Mouse (Mus musculus) adrenal gland, postnatal 14 days (tissue): ENCODE measurements around the gene Wfdc15b. TPM values are rescaled to one million over a fixed set of nuclear protein-coding genes. Genes with fewer than 3 reads are reported as not detected.
A peak's percentile ranks its signal among the peaks of the same experiment; 100 is the strongest.

Source experiments
- DNase-seq: peaks from one replicate; pipeline ENCODE4 v3.0.0; 2021; ENCODE audit warnings: mixed read lengths
- total RNA-seq: library from RNA; stranded (reverse); gene quantifications from 2 replicates; pipeline ENCODE4 v1.2.3, GENCODE M21; 2021

The Wfdc15b gene
- total RNA-seq, 1 experiment from 2014 or later: not detected

DNA sequence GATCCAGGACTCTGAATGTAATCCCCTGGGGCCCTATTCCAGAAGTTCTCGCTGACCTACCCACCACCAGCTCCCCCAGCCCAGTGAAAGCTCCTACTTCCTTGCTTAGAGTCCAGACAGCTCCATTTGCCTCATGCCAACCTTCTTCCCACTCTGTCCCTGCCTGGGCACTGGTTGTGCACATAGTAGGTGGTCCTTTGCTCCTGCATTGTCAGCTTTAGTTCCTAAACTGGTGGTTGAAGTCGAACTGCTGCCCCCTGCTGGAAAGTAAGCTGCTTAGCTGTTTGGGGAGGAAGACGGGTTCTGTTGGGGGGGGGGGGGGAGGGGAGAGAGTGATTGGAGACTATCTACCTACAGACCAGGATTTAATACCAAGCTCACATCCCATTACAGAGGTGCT is 41.3 kb downstream of the Wfdc15b start:
- DNase-seq: peak; percentile 66

DNA sequence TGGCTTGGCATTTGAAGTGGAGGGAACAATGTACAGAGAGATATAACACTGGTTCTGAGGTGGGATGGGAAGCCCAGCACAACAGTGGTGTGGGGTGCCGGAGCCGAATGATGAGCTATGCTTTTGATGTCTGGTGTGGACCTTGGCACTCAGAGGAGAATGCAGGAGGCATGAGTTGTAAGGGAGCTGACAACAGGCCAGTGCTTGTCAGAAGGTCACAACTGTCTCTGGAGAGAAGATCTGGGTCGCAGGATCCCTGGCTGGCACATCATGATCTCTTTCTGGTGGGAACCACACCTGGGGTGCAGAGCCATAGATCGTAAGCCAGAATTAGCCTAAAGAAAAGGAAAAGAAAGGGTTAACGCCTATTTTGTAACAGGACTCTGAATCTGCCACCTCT is 43.6 kb downstream of the Wfdc15b start:
- peak; percentile 44 for DNase-seq

DNA sequence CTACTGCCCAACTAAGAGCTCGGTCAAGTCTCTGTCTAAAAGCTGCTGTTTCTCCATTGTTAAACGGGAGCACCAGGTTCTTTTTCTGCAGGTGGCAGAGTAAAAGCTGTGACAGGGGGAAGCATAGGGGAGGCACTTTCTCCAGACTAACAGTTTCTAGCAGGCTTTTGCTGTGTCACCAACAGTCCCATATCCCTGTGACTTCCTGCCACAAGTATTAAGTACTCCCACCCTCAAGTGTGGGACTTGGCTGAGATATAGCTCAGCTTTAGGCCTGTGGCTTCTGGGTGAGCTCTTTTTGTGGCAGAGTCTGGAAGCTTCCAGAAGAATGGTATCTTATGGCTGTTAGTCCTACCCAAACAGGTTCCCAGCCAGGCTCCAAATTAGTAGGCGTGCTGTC is 45.6 kb downstream of the Wfdc15b start:
- DNase-seq: no peak

DNA sequence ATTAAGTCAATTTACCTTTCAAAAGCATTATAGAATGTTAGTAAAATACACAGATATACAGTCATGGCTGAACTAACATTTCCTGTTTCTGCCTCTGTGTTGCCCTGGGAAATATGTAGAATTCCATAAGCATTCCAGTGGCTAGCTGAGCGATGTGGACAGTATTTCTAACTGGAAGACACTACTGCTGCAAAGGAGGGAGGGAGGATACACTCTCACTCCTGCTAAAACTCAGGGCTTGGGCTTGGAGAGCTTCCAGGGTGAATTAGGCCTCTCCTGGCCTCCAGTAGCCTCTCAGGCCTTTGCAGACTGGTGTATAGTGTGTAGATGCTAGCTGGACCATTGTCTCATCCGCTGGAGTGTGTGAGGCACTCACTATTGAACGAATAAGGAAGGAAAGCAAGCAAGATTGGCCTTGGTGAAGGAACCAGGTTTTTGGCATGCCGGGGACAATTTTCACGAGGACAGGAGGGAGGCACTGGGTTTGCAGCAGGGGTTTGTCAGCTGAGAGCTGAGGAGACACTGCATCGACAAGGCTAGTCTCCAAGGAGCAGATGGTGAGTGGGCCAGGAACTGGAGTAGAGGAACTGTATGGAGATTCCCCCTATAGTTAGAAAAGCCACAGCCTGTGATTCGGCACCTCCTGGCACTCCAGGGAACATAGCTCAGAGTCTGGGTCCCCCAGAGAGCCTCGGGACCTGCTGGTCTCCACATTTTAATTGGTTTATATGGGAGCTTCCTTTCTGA is 46.6 kb downstream of the Wfdc15b start:
- no peak for DNase-seq

DNA sequence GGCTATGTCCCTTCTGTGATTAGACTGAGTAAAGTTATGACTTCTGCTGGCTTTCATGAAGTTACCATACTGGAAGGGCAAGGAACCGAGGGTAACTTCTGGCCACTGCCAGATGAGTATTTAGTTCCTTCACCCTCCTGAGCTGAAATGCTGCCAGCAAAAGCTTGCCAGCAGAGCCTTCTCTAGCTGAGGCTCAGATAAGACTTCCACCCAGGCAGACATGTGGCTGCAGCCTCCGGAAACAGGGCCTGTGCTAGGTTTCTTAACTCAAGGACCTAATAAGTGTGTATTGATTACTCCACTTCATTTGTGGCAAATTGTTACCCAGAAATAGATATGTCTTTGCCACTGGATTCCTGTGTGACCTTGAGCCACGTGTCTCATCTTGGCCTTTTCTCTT is 48.1 kb downstream of the Wfdc15b start:
- DNase-seq: peak; percentile 37

DNA sequence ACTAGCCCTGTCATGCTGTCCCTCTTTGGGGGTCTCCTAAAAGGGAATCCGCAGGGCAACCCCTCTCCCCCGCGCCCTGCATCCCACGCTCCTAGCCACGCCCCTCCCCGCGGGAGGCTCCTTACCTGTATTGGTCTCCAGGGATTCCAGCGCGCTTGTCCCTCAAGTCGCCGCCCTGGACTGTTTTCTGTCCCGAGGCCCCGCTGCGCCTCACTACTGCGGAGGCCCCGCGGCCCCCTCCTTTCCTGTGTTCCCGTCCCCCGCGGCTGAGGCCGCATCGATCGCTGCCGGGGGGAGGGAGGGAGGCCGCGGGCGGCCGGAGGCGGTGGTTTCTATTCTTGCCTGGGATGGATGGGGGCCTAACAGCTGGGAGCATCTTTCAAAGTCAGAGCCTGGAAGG is 50.6 kb downstream of the Wfdc15b start, which contains the start of gene Kcns1:
Kcns1 (minus strand) TSS at position 212 of the 400 bp plus-strand sequence.
- DNase-seq: peak; percentile 13

DNA sequence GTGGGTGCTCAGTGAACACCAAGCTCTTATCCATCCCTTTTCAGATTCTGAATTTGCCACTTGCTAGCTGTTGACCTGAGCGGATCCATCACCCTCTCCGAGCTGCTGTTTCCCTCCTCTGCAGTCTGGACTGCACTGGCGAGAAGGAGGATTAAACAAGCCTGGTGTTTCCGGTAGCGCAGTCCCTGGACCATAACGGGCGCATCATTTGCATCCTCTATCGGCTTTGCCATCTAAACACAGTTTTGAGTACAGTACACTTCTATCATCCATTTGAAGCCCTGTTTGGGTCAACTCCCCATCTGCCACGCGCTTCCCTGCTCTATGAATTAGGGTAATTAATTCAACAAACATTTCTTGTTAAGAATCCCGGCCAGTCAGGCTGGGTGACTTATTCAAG is 51.1 kb downstream of the Wfdc15b start:
- DNase-seq: no peak

DNA sequence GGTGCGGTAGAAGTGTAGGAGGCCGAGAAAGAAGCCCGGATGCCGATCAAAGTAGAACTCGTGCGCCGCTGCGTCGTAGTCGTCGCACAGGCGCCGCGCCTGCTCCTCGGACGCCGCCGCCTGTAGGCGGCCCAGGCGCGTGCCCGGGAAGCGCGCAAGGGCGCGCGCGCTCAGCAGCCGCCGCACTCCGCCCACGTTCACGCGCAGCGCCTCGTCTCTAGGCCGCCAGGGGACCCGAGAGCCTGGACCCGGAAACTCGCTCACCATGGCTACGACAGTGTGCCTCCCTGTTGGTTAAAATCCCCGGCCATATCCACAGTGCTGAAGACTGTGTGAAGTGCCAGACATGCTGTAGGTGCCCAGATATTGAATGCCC is 52.9 kb downstream of the Wfdc15b start:
- peak; percentile 11 for DNase-seq

DNA sequence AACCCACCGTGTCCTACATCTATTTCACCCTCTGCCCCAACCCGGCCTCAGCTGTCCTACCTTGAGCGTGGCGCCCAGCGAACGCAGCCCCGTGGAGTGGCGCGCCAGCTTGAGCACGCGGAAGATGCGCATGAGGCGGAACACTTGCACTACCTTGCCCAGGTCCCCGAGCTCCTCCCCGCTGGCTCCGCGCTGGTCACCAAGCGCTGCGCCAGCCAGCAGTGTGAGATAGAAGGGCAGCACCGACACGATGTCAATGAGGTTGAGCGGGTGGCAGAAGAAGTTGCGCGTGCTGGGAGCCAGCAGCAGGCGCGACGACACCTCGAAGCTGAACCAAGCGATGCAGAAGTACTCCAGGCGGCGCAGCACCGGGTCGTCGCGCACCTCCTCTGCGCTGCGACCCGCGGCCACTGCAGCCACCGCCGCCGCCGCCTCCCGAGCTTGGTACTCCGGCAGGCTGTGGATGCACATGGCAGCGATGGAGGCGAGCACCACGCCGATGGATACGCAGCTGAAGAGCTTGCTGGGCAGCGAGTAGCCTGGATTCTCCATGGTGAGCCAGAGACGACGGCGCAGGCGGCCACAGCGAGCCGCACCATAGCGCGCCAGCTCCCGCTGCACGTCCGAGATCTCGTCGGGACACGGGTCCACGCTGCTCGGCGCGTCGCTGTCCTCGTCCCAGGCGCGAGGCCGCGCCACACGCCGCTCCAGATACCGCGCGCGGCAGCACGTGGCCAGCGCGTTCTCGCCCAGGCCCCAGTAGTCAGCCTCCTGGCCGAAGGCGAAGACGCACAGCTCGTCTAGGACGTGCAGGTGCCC is 53.5 kb downstream of the Wfdc15b start:
- peak; percentile 10 for DNase-seq

DNA sequence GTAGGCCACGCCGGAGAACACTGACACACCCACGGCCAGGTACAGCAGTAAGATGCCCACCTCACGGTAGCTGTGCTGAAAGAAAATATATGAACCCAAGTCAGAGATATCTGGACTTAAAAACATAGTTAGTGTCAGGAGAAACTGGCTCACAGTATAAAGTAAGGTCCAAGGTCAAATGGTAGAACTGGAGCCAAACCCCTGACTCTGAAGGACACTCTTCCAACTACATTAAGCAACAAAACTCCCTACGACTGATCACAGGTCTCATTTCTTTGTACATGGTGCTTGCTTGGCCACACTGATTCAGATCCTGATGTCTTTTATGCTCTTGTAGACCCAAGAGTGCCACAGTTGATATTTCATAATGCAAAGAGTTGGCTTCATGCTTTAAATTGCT is 56.5 kb downstream of the Wfdc15b start:
- peak; percentile 45 for DNase-seq

Other genes with a start within 250 kb of the Wfdc15b start
- gene Ywhab, start 226.7 kb downstream of the Wfdc15b start, total RNA-seq: 244 and 254 TPM in 2 replicates
- gene Pabpc1l, start 196.2 kb downstream of the Wfdc15b start, total RNA-seq: 1.0 and 2.9 TPM in 2 replicates
- gene Stk4, start 151.3 kb downstream of the Wfdc15b start, total RNA-seq: 28.6 and 36.1 TPM in 2 replicates
- gene Tomm34, start 150.5 kb downstream of the Wfdc15b start, total RNA-seq: 28.9 and 32.2 TPM in 2 replicates
- not detected in 2 replicates for gene Kcns1, start 50.5 kb downstream of the Wfdc15b start, total RNA-seq
- gene Wfdc5, start 38.9 kb downstream of the Wfdc15b start, total RNA-seq: not detected in 2 replicates
- 1.1 TPM in 1 of 2 replicates, not detected in the other for gene Wfdc12, start 31.1 kb downstream of the Wfdc15b start, total RNA-seq
- not detected in 2 replicates for gene Wfdc15a, start 21.5 kb downstream of the Wfdc15b start, total RNA-seq
- not detected in 2 replicates for gene Svs2, start 16.8 kb upstream of the Wfdc15b start, total RNA-seq
- not detected in 2 replicates for gene Svs3b, start 35.0 kb upstream of the Wfdc15b start, total RNA-seq
- gene Svs4, start 56.8 kb upstream of the Wfdc15b start, total RNA-seq: not detected in 2 replicates
- not detected in 2 replicates for gene Svs3a, start 67.6 kb upstream of the Wfdc15b start, total RNA-seq
- gene Svs6, start 95.1 kb upstream of the Wfdc15b start, total RNA-seq: not detected in 2 replicates
- 0.70 and 0.98 TPM in 2 replicates for gene Svs5, start 111.1 kb upstream of the Wfdc15b start, total RNA-seq
- 9.2 and 9.3 TPM in 2 replicates for gene Slpi, start 167.4 kb upstream of the Wfdc15b start, total RNA-seq
- not detected in 2 replicates for gene Rbpjl, start 181.5 kb upstream of the Wfdc15b start, total RNA-seq
- 1.7 and 2.3 TPM in 2 replicates for gene Matn4, start 183.5 kb upstream of the Wfdc15b start, total RNA-seq
- 153 and 208 TPM in 2 replicates for gene Sdc4, start 222.2 kb upstream of the Wfdc15b start, total RNA-seq
- gene Sys1, start 235.3 kb upstream of the Wfdc15b start, total RNA-seq: 31.2 and 34.2 TPM in 2 replicates
- 0.82 and 5.9 TPM in 2 replicates for gene Gm20458, start 239.3 kb upstream of the Wfdc15b start, total RNA-seq